14 mouse cellular contexts compared by ENCODE assay signal in genomic region chr3:94685989-94686772, GRCm38 (mm10). TPM values are rescaled to one million over a fixed set of nuclear protein-coding genes. Genes with fewer than 3 reads are reported as not detected.
"Had no signal": no experiment of that assay in that cellular context is flagged by ENCODE, and none has a peak within 500 bp of the region (broad histone marks: within the 10 kb centered on the region; RNA-seq: fewer than 3 reads in every experiment).

No protein-coding gene starts in this region.

RNA-seq across cellular contexts. Expression of gene Selenbp2, which starts 7.2 kb away (rescaled TPM):
- polyA plus RNA-seq: midbrain, embryonic 13.5 days had no signal

RNA-seq across cellular contexts. Expression of gene Gm10972, which starts 43.3 kb away (rescaled TPM):
- total RNA-seq: layer of hippocampus, adult 18-20 months; layer of hippocampus, postnatal 36 days; left cerebral cortex, adult 8-10 months; left cerebral cortex, postnatal 25 days; midbrain, postnatal 0 days had no signal
- polyA plus RNA-seq: kidney, postnatal 0 days; limb, embryonic 11.5 days; limb, embryonic 15.5 days; lung, embryonic 14.5 days; macrophage; midbrain, embryonic 13.5 days; midbrain, postnatal 0 days; neural tube, embryonic 14.5 days; spleen, adult 2 months; stomach, embryonic 16.5 days had no signal
